Mouse (Mus musculus): Measurements from ENCODE around the gene Anks1b. TPM values are rescaled to one million over a fixed set of nuclear protein-coding genes. Genes with fewer than 3 reads are reported as not detected.

Gene Anks1b
- total RNA-seq, 2 experiments from 2014 or later = not detected

DNA sequence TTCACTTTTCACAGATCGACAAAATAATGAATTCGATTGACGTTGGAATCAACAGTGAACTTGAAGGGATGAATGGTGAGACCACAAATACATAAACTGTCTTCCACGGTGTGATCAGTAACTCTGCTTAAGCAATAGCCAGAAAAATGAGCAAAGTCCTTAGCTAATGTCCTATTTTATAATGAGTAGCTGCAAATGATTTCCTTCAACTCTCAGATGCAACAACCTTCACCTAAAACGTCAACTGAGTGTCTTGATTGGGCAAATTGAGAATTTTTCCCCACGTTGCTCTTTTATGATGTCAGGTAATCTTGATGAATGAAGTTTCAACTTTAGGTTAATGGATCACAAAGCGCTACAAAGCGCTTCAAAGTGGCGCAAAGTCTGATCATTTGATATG, 639.5 kb downstream of the Anks1b start:
- no peak for ATAC-seq (replicated peaks; ENCODE audit: poor library complexity, severe bottlenecking)

DNA sequence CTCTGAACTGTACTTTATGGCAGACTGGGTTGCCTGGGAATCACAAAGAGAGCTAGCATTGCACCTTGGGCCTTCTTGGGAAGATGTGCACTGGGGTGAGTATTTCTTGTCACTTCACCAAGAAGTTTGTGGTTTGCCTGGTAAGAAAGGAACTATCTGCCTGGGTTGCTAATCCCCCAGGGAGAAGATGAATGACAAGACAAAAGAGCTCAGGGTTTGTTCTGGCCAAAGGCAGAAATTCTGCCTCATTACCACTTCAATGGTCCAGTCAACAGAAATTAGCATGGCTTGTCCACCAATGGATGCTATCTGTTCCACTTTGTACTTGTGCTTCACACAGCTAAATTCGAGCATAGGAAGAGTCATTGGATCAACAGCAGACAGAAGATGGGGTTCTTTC, 658.5 kb downstream of the Anks1b start:
- no peak for ATAC-seq (replicated peaks; ENCODE audit: poor library complexity, severe bottlenecking)

DNA sequence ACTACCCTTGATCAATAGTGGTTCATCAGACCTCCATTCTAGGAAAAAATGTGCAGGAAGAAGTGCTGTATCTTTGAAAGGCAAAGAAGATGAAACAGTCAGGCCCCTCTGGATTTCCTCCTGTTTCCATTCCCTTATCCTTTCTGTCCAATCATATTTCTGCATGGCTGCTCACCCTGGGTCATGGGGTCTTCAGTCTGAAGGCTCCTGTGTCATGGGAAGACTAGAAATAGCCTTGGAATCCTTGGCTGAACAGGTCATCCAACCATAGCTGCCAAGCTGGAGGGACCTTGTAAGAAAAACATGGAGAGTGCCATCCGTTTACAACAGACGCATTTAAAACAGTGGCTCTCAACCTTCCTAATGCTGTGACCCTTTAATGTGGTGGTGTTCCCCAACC, 662.1 kb downstream of the Anks1b start:
- no peak for ATAC-seq (replicated peaks; ENCODE audit: poor library complexity, severe bottlenecking)

DNA sequence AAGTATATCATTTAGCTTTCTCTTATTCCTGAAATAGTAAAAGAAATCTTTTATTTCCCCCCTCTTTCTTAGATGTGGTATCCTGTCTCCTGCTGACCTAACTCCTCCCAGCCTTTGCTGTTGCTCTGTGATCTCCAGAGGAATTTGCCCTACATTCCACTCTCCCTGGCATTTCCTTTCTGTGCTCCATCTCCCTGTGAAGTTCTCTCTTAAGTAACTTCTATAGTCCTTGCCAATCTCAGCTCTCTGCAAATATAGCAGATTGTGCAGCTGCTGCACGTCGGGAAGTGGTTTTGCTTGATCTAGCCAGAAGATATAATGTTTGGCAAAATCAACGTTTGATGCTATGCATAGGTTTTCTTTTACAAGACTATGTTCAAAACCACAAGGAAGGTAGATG, 673.3 kb downstream of the Anks1b start:
- no peak for ATAC-seq (replicated peaks; ENCODE audit: poor library complexity, severe bottlenecking)

DNA sequence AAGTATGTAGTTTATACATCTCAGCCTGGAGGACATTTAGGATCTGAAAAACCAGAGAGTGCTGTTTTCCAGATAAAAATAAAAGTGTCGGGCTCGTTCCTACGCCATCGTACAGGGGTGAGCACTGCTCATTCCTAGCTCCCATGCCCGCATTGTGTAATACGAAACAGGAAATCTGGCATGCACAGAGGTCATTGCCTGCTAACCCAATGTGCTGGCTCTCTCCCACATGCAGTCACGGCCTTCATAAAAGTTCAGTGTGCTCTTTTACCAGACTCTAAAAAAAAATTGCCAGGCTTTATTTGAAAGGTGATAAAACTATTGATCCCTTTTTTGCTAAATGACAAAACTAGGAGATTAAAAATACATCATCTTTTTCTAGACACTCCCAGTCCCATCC, 689.6 kb downstream of the Anks1b start:
- no peak for ATAC-seq (replicated peaks; ENCODE audit: poor library complexity, severe bottlenecking)

DNA sequence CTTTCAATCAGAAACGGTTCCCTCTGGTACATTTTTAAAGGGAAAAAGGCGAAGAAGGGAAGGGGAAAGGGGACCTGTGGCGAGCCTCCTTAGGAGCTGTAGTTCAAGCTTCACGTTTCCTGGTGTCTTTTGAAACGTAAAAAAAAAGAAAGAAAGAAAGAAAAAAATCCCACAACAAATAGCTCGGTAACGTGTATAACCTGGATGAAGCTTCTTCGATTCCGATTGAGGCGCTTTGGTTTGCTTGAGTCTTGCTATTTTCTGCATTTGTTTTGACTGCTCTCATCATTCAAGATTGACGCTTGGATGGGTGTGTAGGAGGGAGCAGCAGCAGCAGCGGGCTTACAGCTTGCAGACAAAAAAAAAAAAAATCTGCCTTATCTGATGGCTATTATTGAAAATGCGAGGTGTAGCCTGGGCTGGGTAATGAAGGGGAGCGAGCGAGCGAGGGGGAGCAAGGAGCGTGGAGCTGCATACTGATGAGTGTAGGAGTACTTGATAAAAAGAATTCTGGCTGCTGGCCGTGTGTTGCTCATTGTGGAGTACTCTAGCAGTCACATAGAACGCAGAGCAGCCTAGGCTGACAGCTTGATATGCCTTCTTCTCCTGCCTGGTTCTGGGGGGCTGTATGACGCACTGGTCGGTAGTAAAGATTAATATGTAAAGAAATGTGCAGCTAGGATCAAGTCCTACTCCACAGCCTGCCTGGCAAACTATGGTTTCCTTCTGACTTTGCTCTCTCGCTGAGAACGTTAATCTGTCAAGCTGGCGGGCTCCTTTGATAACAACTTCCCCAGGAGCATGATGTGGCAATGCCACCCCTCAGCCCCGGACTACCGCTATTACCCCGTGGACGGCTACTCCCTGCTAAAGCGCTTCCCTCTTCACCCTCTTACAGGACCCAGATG, 703.1 kb downstream of the Anks1b start:
- ATAC-seq (replicated peaks; ENCODE audit: poor library complexity, severe bottlenecking) = 0 out of 2 replicates have a peak, but pooled peaks have one; percentile 14

DNA sequence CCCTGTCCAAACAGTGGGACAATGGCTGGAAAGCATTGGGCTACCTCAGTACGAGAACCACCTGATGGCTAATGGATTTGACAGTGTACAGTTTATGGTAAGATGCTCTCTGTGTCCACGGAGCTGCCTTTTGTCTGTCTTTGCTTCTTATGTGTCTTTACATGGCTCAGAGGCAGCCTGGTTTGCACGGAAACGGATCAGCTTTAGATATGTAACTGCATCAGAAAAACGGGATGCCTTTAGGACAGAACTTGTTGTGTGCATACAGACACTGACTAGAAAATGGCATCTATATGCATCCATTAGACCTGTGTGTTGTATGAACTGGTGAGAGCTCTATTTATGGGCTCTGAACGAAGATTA, 703.8 kb downstream of the Anks1b start:
- ATAC-seq (replicated peaks; ENCODE audit: poor library complexity, severe bottlenecking) = no peak

DNA sequence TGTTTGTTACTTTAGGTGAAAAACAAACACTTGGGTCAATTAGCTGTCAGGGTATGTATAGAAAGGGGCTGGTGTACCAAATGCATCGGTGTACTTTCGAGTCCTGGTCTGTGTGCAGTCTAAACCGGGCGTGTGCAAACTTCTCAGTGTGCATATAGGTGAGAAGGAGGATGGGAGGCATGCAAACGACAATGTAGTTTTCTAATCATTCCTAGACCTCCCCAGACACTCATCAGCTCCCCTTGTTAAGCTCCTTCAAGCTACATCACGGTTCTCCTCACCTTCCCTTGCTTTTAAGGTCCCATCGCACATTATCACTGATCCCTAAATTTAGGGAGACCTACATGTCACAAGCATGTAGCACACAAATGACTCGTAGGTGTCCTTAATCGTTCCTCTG, 704.5 kb downstream of the Anks1b start:
- no peak for ATAC-seq (replicated peaks; ENCODE audit: poor library complexity, severe bottlenecking)

DNA sequence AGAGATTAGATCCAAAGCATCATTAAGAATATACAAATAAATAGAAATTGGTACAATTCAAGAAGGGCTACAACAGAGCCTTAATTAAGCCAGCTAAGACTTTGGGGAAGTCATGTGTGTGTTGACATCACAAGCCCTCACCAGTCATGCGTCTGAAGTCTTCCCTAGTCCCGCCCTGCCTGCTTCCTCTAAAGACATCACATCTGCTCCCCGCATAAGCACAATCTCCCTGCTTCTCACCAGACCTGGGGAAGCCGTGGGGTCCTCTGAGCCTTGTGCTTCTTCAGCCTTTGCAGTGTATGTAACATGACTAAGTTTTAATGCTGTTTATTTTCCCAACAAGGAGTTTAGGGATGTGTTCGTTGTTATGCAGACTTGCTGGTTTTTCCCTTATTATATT, 706.7 kb downstream of the Anks1b start:
- ATAC-seq (replicated peaks; ENCODE audit: poor library complexity, severe bottlenecking) = no peak

DNA sequence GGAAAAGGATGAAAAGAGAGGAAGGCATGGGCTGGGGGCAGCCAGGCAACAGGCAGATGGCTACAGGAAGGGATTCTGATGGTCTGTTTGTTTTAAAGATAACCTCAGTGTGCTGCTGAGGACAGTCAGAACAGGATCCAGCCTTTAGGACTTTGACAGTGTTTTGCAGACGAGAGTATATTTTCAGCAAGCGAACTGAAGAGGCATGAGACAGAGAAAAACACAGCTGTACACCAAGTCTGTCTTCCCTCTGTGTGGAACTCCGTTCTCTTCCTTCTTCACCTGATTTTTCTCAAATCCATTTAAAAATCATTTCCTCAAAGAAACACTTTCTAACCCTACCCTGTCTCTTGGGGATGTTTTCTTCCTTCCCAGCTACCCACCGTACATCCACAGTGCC, 710.7 kb downstream of the Anks1b start:
- no peak for ATAC-seq (replicated peaks; ENCODE audit: poor library complexity, severe bottlenecking)

DNA sequence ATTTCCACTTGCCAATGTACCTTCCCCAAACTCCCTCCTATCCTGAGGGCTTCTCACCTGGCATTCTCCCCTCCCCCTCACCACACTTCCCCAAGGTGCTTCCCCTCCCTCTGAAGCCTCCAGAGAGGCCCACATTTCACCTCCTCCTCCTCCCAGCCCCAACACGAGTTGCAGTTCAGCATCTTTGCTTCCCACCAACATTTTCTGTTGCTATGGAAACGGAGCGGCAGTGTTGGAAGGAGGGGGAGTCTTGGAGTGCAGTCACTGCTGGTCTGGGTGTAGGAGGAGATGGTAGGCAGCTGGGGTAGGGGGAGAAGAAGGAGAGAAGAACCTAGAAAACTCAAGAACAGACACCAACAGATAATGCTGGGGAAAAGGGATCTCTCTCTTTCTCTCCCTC, 722.8 kb downstream of the Anks1b start:
- no peak for ATAC-seq (replicated peaks; ENCODE audit: poor library complexity, severe bottlenecking)

DNA sequence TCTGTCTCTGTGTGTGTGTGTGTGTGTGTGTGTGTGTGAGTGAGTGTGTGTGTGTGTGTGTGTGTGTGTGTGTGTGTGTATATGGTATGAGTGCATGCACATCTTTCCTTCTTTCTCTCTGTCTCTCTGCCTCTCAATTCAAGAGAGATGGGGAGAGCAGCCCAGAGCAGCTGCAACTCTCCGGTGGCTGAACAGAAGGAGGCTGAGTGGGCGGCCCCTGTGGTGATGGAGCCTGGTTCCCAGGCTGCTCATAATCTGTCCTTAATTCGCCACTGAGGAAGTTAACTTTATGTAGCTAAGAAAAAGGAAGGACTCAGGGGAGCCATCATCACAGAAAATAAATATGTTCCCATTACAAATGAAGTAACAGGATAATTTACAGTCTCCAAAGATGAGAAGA, 723.3 kb downstream of the Anks1b start:
- ATAC-seq (replicated peaks; ENCODE audit: poor library complexity, severe bottlenecking) = no peak

DNA sequence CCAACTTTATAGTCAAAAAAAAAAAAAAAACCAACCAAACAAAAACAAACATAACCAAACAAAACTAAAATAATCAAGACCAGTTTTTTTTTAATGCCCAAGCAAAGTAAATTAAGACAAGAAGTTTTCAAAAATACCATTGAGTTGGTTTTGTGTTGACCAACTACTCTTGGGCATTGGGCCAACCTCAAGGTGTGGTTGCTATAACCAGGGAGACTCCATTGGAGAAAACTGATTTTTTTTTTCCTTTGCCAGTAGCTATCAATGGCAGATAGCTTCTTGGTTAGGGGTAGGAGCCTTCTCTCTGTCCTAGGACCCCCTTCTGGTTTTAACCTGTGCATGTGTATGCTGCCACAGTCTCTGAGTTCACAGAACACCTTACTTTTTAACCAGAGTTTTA, 725.8 kb downstream of the Anks1b start:
- ATAC-seq (replicated peaks; ENCODE audit: poor library complexity, severe bottlenecking) = no peak

DNA sequence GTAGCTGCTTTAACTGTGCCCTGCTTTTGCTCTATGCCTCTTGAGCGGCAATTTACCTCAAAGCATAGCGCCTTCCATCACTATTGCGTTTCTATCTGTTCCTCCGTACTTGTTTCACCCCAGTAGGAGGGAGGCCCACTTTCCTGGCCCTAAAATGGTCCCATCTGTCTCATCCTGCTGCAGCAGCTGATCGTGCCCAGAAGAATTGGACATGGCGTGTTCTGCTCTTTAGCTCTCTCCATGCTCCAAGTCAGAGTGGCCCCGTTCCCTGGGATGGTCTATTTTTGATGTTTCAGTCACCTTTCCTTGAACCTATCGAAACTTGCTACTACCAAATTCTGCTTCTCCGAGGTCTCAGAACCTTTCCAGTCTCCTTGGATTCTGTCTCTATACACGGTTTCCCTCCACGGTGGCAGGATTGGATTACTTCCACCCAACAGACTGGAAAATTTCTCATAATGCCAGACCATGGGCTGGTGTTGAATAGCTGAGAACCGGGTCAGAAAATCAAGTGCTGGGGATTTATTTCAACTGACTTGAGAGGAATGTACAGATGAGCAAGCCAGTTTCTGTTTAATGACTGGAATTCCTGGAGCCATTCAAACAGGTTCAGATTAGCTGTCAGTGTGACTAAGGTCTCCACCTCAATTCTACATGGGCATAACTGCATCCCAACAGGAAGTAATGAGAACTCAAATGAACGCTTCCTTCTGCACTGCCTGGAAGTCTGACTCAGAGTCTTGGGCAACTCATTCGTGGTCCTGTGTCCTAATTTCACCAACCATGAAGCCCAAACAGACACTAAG, 726.6 kb downstream of the Anks1b start:
- no peak for ATAC-seq (replicated peaks; ENCODE audit: poor library complexity, severe bottlenecking)

DNA sequence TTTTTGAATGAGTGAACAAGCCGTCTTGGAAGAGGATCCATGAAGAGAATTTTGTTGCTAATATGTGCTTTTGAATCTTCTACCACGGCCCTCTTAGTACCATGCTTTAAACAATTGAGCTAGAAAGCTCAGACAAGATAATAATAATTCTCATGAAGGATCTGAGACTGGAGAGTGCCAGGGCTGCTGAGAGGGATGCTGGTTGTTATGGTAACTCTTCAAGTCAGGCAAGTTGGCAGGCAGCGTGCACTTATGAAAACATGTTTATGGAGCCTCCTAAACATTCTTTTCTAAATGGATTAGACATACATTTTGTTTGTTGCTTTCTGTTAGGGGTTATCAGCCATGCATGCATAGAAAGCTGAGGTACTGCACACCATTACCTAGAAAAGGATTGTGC, 734.3 kb downstream of the Anks1b start:
- ATAC-seq (replicated peaks; ENCODE audit: poor library complexity, severe bottlenecking) = no peak

DNA sequence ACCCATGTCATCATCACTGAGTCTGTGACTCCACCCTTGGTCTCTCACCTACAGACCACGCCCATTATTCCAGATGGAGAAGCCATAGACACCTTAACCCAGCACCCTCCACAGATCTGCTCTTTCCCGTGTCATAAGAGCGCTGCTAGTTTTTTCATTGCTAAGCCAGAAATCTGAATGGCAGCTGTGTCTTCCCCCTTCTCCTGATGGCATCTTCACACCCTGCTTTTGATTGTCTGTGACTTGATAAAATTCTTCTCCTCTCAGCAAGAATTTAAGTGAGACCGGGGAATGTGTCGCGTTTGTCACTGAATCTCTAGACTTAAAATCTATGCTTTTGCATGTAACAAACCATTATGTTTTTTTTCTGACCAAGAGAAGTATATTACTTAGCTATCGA, 736.1 kb downstream of the Anks1b start:
- no peak for ATAC-seq (replicated peaks; ENCODE audit: poor library complexity, severe bottlenecking)

DNA sequence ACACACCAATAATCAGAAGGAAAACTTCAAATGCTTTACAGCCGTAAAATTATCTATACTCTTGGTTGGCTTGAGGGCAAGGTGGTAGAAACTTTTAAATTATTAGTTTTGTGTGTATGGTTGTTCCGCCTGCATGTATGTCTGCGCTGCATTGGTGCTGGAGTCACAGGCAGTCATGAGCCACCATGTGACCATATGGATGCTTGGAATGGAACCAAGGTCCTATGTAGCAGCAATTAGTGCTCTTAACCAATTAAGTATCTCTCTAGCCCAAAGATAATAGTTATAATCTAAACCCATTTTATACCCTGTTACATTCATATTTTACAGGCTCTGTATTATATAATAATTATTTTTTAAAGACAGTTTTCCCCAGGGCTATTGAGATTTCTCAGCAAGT, 739.7 kb downstream of the Anks1b start:
- ATAC-seq (replicated peaks; ENCODE audit: poor library complexity, severe bottlenecking) = no peak

DNA sequence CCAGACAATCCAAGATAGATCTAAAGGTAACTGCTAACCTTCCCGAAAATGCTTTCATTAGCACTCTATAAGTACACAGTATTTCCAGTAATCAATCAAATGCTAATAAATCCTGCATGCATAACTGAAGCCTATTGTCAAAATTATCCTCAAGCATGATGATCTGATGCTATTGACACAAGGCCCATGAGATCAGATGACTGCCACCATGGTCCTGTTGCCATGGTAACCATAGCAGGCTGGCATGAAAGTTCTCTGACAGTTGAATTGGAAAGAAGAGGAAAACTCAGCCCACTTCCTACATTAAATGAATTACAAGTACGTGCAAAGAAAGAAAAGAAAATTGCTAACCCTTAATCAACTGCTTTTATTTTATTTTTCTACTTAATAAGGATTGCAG, 741.9 kb downstream of the Anks1b start:
- ATAC-seq (replicated peaks; ENCODE audit: poor library complexity, severe bottlenecking) = no peak

DNA sequence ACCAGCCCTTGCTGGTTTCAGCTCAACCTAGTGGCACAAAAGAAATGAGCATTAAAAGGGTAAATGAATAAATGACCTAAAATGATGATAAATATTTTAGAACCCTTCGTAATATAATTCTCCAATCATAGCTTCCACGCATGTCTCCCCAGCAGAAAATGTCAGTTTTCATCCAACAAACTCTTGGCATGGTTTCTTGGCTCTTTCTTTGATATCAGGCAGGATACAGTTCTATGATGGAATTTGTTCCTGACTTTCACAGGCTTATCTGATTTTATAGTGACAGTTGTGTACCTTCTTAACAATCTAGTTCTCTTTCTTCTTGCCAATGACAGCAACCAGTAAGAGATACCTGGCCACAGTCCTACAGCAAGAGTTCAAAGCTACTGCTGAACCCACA, 743.3 kb downstream of the Anks1b start:
- no peak for ATAC-seq (replicated peaks; ENCODE audit: poor library complexity, severe bottlenecking)

DNA sequence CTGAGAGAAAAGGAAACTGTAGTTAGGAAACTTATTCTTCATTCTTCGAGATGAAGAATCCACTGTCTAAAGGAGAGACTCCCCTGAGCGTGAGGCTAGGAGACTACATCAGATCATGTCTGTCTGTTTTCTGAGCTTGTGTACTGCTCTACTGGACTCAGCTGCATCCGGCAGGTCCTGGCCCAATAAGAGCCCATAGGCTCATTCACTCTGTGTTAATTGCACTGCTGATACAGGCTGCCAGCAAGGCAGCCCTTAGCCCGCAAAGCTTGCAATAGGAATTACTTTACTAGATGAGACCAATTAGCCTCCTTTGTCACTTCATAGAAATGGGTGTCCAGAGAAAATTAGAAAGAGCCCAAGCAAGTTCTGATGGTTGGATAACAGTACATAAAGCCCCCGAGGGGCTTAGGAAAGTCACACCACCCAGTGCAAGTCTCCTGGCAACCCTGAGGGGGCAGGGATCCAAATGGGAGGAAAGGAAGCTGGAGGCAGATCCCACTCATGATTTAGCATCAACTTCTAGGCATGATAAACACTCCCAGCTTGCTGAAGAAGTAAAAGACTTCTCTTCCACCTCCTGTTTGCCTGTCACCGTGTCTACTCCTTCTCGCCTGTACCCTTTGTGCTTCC, 744.5 kb downstream of the Anks1b start:
- no peak for ATAC-seq (replicated peaks; ENCODE audit: poor library complexity, severe bottlenecking)

DNA sequence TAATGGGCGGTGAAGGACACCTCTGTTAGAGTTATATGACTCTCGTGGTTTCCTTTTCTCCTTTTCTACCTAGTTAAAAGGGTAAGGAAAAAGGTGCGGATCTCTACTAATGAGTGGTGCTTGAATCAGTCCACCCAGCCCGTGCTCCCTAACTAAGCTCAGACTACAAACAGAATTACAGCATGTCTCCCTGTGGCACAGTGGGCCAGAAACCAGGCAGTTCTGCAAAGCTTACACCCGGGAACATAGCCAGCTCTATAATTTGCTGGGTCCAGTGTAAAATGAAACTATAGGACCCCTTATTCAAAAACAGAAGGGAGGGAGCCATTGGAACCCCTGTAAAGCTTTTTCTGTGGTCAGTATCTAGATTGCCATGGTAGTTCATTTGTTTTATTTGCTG, 754.2 kb downstream of the Anks1b start:
- no peak for ATAC-seq (replicated peaks; ENCODE audit: poor library complexity, severe bottlenecking)

All from granulocyte monocyte progenitor cell, adult 5-6 weeks (primary cell).